Mouse (Mus musculus) T-helper 1 cell (primary cell): Measurements from ENCODE around the gene Zfp184.

Experiments used
- in situ Hi-C: fragments of 300-600 bp; cut with MboI, MseI; formaldehyde crosslinking; loops from one replicate; pipeline ENCODE4 v1.15.1; 2025; ENCODE audit warnings: high pct_unique_total_duplicates

Gene Zfp184

GRCm38 (mm10) chr13:22009642-22010041 is 64.7 kb downstream of the Zfp184 start, which contains the start of gene Prss16:
Prss16 (minus strand) TSS chr13:22009742.
- in situ Hi-C loops = no loop called here
